Mouse (Mus musculus) cortical plate, adult 2 months (tissue): ENCODE data around the gene Ccdc173.

ENCODE experiments used
- CTCF ChIP-seq: fragments of 200-500 bp; IDR thresholded peaks from 2 replicates; pipeline ENCODE4 v1.5.1; 2011; ENCODE audit warnings: mild to moderate bottlenecking, control low read depth, low read length; ENCODE audit not compliant: insufficient read depth; ENCODE audit errors: extremely low read depth
- POLR2A ChIP-seq: fragments of 200-500 bp; IDR thresholded peaks from 2 replicates; pipeline ENCODE4 v1.6.1; 2011; ENCODE audit warnings: mild to moderate bottlenecking, low read length, control low read depth; ENCODE audit not compliant: insufficient read depth; ENCODE audit errors: extremely low read depth

GRCm38 (mm10) chr2:69829680-69830079 lies 40.3 kb upstream of the Ccdc173 start:
- TF ChIP-seq CTCF = no peak
- TF ChIP-seq POLR2A = no peak
